Mouse (Mus musculus): Measurements from ENCODE around the gene Il12rb1. TPM values are rescaled to one million over a fixed set of nuclear protein-coding genes. Genes with fewer than 3 reads are reported as not detected.

The Il12rb1 gene
- polyA plus RNA-seq, 1 experiment = 1.8 TPM

DNA sequence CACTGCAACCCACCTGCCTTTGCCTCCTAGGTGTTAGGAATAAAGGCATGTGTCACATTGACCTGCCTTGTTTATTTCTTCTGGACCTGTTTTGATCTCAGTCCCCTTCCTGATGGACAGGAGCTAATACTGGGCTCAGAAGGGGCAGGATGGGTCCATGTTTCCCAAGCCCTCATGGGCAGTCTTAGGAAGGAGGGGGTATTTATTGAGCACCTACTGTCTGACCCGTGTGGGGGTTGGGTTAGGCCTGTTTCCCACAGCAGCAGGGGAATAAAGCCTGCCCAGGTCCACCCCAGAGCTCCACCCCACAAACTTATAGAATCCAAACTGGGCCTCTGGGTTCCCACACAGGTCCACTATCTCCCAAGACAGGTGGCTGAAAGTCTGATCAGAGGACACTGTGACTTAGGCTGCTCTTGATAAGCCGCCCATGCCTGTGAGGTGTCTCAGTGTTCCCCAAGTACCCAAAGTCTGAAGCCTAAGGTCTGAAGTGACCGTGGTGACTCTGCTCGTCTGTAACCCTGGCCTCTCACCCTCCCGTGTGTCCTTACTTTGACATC is 35.0 kb downstream of the Il12rb1 start:
- no peak for DNase-seq
- TF ChIP-seq POLR2A (IDR thresholded peaks at IDR 0.05; ENCODE audit: borderline replicate concordance, insufficient read depth, low read length) = no peak
- TF ChIP-seq CTCF (IDR thresholded peaks at IDR 0.05; ENCODE audit: borderline replicate concordance, insufficient read depth, low read depth, low read length) = no peak
- WGBS = 81% methylated on average over 5 of the region's 5 CpGs
- Histone ChIP-seq H3K4me3 (replicated peaks; ENCODE audit: insufficient read depth, low read depth, low read length) (no peak overlapping the region), H3K4me1 (ENCODE audit: control insufficient read depth, insufficient read depth, low read length) (peaks cover 5% of the 10 kb centered on the region; the same call in 1 of the 2 replicates), H3K27me3 (ENCODE audit: control insufficient read depth, insufficient read depth, low read length) (no peaks in the 10 kb centered on the region), H3K27ac (ENCODE audit: insufficient read depth, low read length) (no peak overlapping the region)

DNA sequence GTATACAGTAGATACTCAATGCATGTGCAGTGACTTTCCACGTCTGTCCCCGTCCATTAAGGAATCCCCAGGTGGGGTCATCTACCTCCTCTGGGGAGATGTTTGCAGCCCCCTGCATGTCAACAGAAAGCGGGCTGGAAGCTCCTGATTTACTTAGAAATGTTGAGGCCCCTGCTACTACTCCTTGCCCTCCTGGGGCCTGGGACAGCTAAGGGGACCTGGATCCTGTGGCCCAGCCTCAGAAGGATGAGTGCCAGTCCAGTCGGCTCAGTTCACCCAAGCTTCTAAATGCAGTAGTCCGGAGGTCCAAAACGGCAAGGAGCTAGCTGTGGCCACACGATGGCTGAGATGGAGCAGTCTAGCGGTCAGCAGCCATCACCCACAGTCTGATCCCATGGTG is 35.7 kb downstream of the Il12rb1 start:
- DNase-seq = no peak
- Histone ChIP-seq H3K27ac (ENCODE audit: insufficient read depth, low read length) (no peak overlapping the region), H3K4me3 (replicated peaks; ENCODE audit: insufficient read depth, low read depth, low read length) (no peak overlapping the region), H3K27me3 (ENCODE audit: control insufficient read depth, insufficient read depth, low read length) (no peaks in the 10 kb centered on the region), H3K4me1 (ENCODE audit: control insufficient read depth, insufficient read depth, low read length) (no peaks in the 10 kb centered on the region)
- WGBS = 86% methylated on average over 8 of the region's 8 CpGs
- TF ChIP-seq CTCF (IDR thresholded peaks at IDR 0.05; ENCODE audit: borderline replicate concordance, insufficient read depth, low read depth, low read length) (no peak), POLR2A (IDR thresholded peaks at IDR 0.05; ENCODE audit: borderline replicate concordance, insufficient read depth, low read length) (no peak)

DNA sequence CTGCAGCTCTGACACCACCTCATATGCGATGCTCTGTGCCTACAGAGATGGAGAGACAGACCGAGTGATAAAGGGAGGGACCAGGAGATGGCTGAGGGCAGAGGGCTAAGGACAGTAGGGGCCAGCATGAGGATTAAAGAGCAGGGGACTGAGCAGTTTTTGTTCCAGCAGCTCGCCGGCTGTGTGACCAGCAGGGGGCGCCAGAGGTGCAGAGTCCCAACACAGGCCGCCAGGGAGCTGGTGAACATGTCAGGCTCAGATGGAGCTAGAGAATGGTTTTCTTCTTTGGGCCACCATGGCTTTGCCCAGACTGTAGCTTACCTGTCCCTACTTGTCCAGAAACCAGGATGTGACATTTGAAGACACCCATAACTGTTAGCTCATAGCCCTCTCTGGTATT is 36.3 kb downstream of the Il12rb1 start:
- Histone ChIP-seq H3K4me3 (replicated peaks; ENCODE audit: insufficient read depth, low read depth, low read length) (no peak overlapping the region), H3K27me3 (ENCODE audit: control insufficient read depth, insufficient read depth, low read length) (no peaks in the 10 kb centered on the region), H3K27ac (ENCODE audit: insufficient read depth, low read length) (no peak overlapping the region), H3K4me1 (ENCODE audit: control insufficient read depth, insufficient read depth, low read length) (no peaks in the 10 kb centered on the region)
- 5% methylated on average over 6 of the region's 6 CpGs for WGBS
- TF ChIP-seq POLR2A (IDR thresholded peaks at IDR 0.05; ENCODE audit: borderline replicate concordance, insufficient read depth, low read length) = no peak
- peak; percentile 88 for TF ChIP-seq CTCF (IDR thresholded peaks at IDR 0.05; ENCODE audit: borderline replicate concordance, insufficient read depth, low read depth, low read length)
- DNase-seq = peak; percentile 80 to 87

DNA sequence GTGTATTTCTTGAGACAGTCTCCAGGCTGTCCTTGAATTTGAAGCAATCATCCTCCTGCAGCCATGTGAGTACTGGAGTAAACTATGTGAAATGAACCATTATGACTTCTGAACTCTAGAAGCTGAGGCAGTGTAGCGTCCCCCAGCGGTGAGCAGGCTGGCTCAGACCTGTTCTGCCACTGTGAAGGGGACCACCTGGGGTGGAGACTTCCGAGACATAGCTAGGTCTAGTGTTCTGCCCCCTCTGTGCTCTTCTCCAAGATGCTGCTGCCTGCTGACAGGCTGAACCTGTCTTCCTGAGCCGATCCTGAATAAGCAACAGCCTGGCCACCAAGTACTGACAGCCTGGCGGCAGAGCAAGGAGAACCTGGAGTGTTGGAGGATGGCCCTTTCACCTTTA is 36.9 kb downstream of the Il12rb1 start:
- no peak for DNase-seq
- Histone ChIP-seq H3K27ac (ENCODE audit: insufficient read depth, low read length) (no peak overlapping the region), H3K4me3 (replicated peaks; ENCODE audit: insufficient read depth, low read depth, low read length) (no peak overlapping the region), H3K4me1 (ENCODE audit: control insufficient read depth, insufficient read depth, low read length) (no peaks in the 10 kb centered on the region), H3K27me3 (ENCODE audit: control insufficient read depth, insufficient read depth, low read length) (no peaks in the 10 kb centered on the region)
- WGBS = 45% methylated on average over 5 of the region's 5 CpGs
- no peak for TF ChIP-seq POLR2A (IDR thresholded peaks at IDR 0.05; ENCODE audit: borderline replicate concordance, insufficient read depth, low read length)
- no peak for TF ChIP-seq CTCF (IDR thresholded peaks at IDR 0.05; ENCODE audit: borderline replicate concordance, insufficient read depth, low read depth, low read length)

DNA sequence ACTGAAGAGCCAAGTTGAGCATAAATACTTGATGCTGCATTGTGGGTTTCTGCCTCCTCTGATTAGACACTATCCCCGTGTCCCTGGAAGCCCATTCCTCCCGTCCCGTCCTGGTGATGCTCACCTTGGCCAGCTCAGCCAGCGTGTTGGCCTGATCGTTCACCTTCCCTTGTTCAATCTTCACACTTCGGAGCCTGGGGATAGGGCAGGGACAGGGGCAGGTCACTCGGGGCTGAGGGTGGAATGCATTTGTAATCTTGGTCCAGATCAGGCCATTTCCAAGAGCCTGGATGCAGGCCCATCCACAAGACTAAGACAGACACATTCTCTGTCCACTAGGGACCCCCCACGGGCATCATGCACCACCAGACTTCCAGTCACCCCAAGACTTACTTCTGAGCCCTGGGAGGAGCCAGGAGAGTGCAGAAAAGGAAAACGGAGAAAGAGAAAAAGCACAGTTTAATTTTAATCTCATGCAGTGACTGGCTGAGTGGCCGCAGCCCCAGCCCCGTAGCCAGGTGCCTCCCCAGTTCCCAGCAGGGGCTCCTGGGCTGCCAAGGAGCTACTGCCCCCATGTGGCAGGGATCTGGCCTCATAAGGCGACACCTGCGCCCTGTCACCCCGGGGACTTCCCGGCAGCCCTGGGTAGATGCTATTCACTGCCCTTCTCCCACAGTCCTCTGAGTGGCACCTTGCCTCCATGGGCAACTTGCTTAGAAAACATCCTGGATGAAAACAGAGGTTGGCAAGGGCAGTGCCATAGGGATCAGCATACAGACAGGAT is 38.3 kb downstream of the Il12rb1 start:
- WGBS = 50% methylated on average over 15 of the region's 15 CpGs
- Histone ChIP-seq H3K4me1 (ENCODE audit: control insufficient read depth, insufficient read depth, low read length) (no peaks in the 10 kb centered on the region), H3K4me3 (replicated peaks; ENCODE audit: insufficient read depth, low read depth, low read length) (no peak overlapping the region), H3K27me3 (ENCODE audit: control insufficient read depth, insufficient read depth, low read length) (no peaks in the 10 kb centered on the region), H3K27ac (ENCODE audit: insufficient read depth, low read length) (no peak overlapping the region)
- TF ChIP-seq POLR2A (IDR thresholded peaks at IDR 0.05; ENCODE audit: borderline replicate concordance, insufficient read depth, low read length) (no peak), CTCF (IDR thresholded peaks at IDR 0.05; ENCODE audit: borderline replicate concordance, insufficient read depth, low read depth, low read length) (no peak)
- DNase-seq = no peak

DNA sequence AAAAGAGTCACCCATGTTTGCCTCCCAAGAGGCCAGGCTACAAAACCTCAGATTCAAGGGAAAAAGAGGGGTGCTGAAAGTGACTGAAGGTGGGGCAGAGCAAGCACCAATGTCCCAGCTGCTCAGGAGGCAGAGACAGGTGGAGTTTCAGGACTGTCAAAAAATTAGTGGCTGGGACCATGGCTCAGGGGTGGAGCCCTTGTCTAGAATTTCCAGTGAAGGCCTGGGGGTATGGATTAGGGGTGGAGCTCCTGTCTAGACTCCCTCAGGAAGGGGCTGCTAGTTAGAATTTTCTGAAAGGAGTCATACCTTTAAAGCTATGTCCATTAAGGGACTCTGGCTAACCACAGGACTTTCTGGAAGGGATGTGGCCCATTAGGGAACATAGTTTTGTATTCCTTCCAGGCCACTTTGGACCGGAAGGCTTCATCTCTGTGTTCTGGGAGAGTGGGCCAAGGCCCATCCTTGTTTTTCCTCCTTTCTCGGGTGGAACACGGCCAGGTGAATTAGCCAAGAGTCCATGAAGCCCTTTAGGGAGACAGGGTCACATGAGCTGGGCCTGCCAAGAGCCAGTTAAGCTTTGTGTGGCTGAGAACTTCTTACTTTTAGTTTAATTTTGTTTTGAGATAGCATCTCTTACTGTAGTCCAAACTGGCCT is 41.2 kb downstream of the Il12rb1 start:
- no peak for DNase-seq
- Histone ChIP-seq H3K4me3 (replicated peaks; ENCODE audit: insufficient read depth, low read depth, low read length) (no peak overlapping the region), H3K27ac (ENCODE audit: insufficient read depth, low read length) (no peak overlapping the region), H3K27me3 (ENCODE audit: control insufficient read depth, insufficient read depth, low read length) (no peaks in the 10 kb centered on the region), H3K4me1 (ENCODE audit: control insufficient read depth, insufficient read depth, low read length) (no peaks in the 10 kb centered on the region)
- no peak for TF ChIP-seq POLR2A (IDR thresholded peaks at IDR 0.05; ENCODE audit: borderline replicate concordance, insufficient read depth, low read length)
- TF ChIP-seq CTCF (IDR thresholded peaks at IDR 0.05; ENCODE audit: borderline replicate concordance, insufficient read depth, low read depth, low read length) = no peak
- WGBS = 68% methylated on average over 3 of the region's 3 CpGs

DNA sequence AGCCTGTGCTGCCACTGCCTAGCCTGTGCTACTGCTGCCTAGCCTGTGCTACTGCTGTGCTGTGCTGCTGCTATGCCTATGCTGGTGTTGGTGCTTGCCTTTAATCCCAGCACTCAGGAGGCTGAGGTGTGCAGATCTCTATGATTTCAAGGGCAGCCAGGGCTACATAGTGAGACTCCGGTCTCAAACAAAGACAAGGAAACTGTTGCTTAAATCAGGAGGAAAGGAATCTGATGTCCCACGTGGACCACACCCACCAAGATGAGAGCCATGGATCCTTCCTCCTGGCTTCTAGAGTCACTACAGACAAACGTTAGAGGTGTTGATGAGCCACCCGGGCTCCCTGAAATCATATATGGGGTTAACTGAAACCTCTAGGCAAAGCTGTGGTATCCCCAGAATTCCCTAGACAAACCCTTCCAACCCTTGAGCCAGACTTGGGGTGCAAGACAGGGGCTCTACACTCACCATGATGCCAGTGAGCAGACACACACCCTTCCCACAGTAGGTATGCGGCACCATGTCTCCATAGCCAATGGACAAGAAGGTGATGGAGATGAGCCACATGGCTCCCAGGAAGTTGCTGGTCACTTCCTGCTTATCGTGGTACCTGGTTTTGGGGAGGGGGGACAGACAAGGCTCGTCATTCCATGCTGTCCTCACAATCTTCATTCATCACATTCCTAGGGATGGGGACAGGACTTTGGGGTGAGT is 42.0 kb downstream of the Il12rb1 start:
- Histone ChIP-seq H3K27ac (ENCODE audit: insufficient read depth, low read length) (no peak overlapping the region), H3K4me3 (replicated peaks; ENCODE audit: insufficient read depth, low read depth, low read length) (no peak overlapping the region), H3K27me3 (ENCODE audit: control insufficient read depth, insufficient read depth, low read length) (no peaks in the 10 kb centered on the region), H3K4me1 (ENCODE audit: control insufficient read depth, insufficient read depth, low read length) (no peaks in the 10 kb centered on the region)
- WGBS = 80% methylated on average over 7 of the region's 7 CpGs
- no peak for TF ChIP-seq POLR2A (IDR thresholded peaks at IDR 0.05; ENCODE audit: borderline replicate concordance, insufficient read depth, low read length)
- TF ChIP-seq CTCF (IDR thresholded peaks at IDR 0.05; ENCODE audit: borderline replicate concordance, insufficient read depth, low read depth, low read length) = no peak
- DNase-seq = no peak
